Mouse (Mus musculus): ENCODE results near the gene Gm28042.

- no peak for TF ChIP-seq RCOR1 (conservative IDR thresholded peaks at IDR 0.05; ENCODE audit: low read depth, low read length)
- no peak for TF ChIP-seq MXI1 (IDR thresholded peaks at IDR 0.05; ENCODE audit: low read depth, low read length)
- no peak for TF ChIP-seq HCFC1 (IDR thresholded peaks at IDR 0.05; ENCODE audit: low read depth, low read length)
- TF ChIP-seq ZC3H11A (IDR thresholded peaks at IDR 0.05; ENCODE audit: low read depth, low read length): no peak
- TF ChIP-seq MAFK (IDR thresholded peaks at IDR 0.05; ENCODE audit: insufficient replicate concordance, low read length): no peak
- no peak for TF ChIP-seq USF2 (conservative IDR thresholded peaks at IDR 0.05; ENCODE audit: low read depth, low read length)
- no peak for TF ChIP-seq MYC (IDR thresholded peaks at IDR 0.05; ENCODE audit: low read depth, low read length)
- TF ChIP-seq MAX (IDR thresholded peaks at IDR 0.05; ENCODE audit: low read length): no peak
- TF ChIP-seq POLR2A (IDR thresholded peaks at IDR 0.05; ENCODE audit: low read depth, low read length): no peak
- no peak for TF ChIP-seq TBP (conservative IDR thresholded peaks at IDR 0.05; ENCODE audit: low read depth, low read length)
- TF ChIP-seq NELFE (IDR thresholded peaks at IDR 0.05; ENCODE audit: low read depth, low read length): no peak
- TF ChIP-seq CTCF (conservative IDR thresholded peaks at IDR 0.05 in 1 of 2, IDR thresholded peaks at IDR 0.05 in 1 of 2; ENCODE audit: low read depth in 2 of 2, low read length in 2 of 2): no peak
- no peak for TF ChIP-seq CHD2 (IDR thresholded peaks at IDR 0.05; ENCODE audit: low read length)
- TF ChIP-seq GABPA (IDR thresholded peaks at IDR 0.05; ENCODE audit: insufficient replicate concordance, low read depth, low read length): no peak
Observed at GRCm38 (mm10) chr2:119987441-119987840, 39.9 kb upstream of the Gm28042 start.
